Mouse (Mus musculus) neural tube, embryonic 13.5 days (tissue): ENCODE measurements at regions not wholly inside any gene's neighbourhood (a gene's known extent, or its start where the extent isn't known, plus 50 kb on each side); places are given as distances from the start of the nearest gene placed in this dataset.
A peak's percentile ranks its signal among the peaks of the same experiment; 100 is the strongest.

Source experiments
- ATAC-seq: fragments of 200-750 bp; cut with Nextera tagmentation; 2 replicates; pipeline ENCODE4 v1.8.0; 2017; ENCODE audit warnings: low read depth, mild to moderate bottlenecking, moderate TSS enrichment, moderate library complexity
- H3K27ac ChIP-seq: fragments of 300-500 bp; sonication (generic); replicated peaks from 2 replicates; pipeline ENCODE4 v1.5.1; 2015; ENCODE audit warnings: moderate library complexity, mild to moderate bottlenecking, inconsistent platforms
- H3K27me3 ChIP-seq: fragments of 300-500 bp; sonication (generic); 2 replicates; pipeline ENCODE4 v1.6.1; 2015; ENCODE audit warnings: mild to moderate bottlenecking, inconsistent platforms
- H3K36me3 ChIP-seq: fragments of 300-500 bp; sonication (generic); 2 replicates; pipeline ENCODE4 v1.6.1; 2015; ENCODE audit warnings: mild to moderate bottlenecking, inconsistent platforms
- H3K4me1 ChIP-seq: fragments of 300-500 bp; sonication (generic); replicated peaks from 2 replicates; pipeline ENCODE4 v1.6.1; 2015; ENCODE audit warnings: inconsistent platforms
- H3K4me2 ChIP-seq: fragments of 300-500 bp; sonication (generic); 2 replicates; pipeline ENCODE4 v1.6.1; 2015; ENCODE audit warnings: inconsistent platforms, mild to moderate bottlenecking, moderate library complexity
- H3K4me3 ChIP-seq: fragments of 300-500 bp; sonication (generic); 2 replicates; pipeline ENCODE4 v1.5.1; 2015; ENCODE audit warnings: mild to moderate bottlenecking, inconsistent platforms
- H3K9ac ChIP-seq: fragments of 300-500 bp; sonication (generic); 2 replicates; pipeline ENCODE4 v1.6.1; 2015; ENCODE audit warnings: moderate library complexity, mild to moderate bottlenecking, inconsistent platforms
- H3K9me3 ChIP-seq: fragments of 300-500 bp; sonication (generic); 2 replicates; pipeline ENCODE4 v1.6.1; 2016; ENCODE audit warnings: inconsistent platforms
- WGBS: fragments of 180-500 bp; shearing (Covaris S2); methylation state at CpG from one replicate; pipeline ENCODE4 v1.1.7; 2015; 5-methylcytosine and 5-hydroxymethylcytosine counted together

DNA sequence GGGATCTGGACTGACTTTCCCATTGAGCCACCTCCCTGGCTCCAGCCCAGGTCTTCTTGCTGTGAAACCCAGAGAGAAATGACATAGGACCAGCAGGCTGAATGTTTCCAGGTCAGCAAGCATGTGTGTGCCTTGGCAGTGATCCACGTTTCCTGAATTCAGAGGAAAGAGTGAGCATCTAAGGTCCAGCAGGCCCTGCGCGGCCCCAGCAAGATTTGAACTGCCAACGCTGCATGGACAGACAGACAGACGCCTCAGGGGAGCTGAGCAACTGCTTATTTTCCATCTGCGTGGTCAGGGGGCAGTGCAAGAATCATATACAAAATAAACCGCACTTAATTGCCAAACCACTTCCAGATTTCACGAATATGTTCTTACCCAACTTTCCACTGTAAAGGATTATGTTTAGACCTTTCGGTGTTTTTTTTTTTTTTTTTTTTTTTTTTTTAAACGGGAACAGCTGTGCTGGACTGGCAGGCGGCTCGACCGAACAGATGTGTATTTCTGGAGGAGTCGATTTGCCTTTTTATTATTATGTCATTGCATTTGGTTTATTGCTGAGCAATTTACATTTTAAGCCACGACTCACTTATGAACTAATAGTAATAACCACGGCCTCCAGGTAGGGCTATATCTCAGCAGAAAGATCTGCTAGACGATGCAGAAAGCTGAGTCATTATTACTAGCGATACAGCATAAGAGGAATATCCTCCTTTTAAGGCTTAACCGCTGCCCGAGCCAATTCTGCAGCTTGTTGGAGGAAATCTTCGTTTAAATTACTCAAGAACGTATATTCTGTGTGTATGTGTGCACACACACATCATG, 435.7 kb upstream of the Kazn start:
- Histone ChIP-seq H3K4me3 (no peak overlapping the region), H3K4me2 (no peak overlapping the region), H3K9me3 (no peaks in the 10 kb centered on the region), H3K4me1 (0 out of 2 replicates have a peak, but pooled peaks cover 5% of the 10 kb centered on the region), H3K36me3 (no peaks in the 10 kb centered on the region), H3K9ac (no peak overlapping the region), H3K27me3 (no peaks in the 10 kb centered on the region), H3K27ac (peak overlapping the region; percentile 42)
- ATAC-seq, result no peak
- 72% methylated on average over 22 of the region's 22 CpGs for WGBS

GRCm38 (mm10) chr4:142671872-142672458, 432.8 kb upstream of the Kazn start:
- Histone ChIP-seq H3K27me3 (no peaks in the 10 kb centered on the region), H3K4me1 (0 out of 2 replicates have a peak, but pooled peaks cover 5% of the 10 kb centered on the region), H3K4me3 (no peak overlapping the region), H3K27ac (no peak overlapping the region), H3K36me3 (no peaks in the 10 kb centered on the region), H3K9me3 (no peaks in the 10 kb centered on the region), H3K4me2 (no peak overlapping the region), H3K9ac (no peak overlapping the region)
- no peak for ATAC-seq
- 74% methylated on average over 8 of the region's 8 CpGs for WGBS

- no peaks in the 10 kb centered on the region for H3K36me3 ChIP-seq
- no peak overlapping the region for H3K9ac ChIP-seq
- H3K27me3 ChIP-seq, result no peaks in the 10 kb centered on the region
- no peak for ATAC-seq
- H3K4me1 ChIP-seq, result no peaks in the 10 kb centered on the region
- H3K4me3 ChIP-seq, result no peak overlapping the region
- H3K4me2 ChIP-seq, result no peak overlapping the region
- H3K27ac ChIP-seq, result no peak overlapping the region
- H3K9me3 ChIP-seq, result no peaks in the 10 kb centered on the region
- WGBS, result 75% methylated on average over 4 of the region's 4 CpGs
Measured at GRCm38 (mm10) chr4:142664781-142665180, 425.6 kb upstream of the Kazn start.

GRCm38 (mm10) chr4:142658156-142658555, 419.0 kb upstream of the Kazn start:
- Histone ChIP-seq H3K9me3 (no peaks in the 10 kb centered on the region), H3K4me1 (no peaks in the 10 kb centered on the region), H3K27ac (no peak overlapping the region), H3K4me2 (no peak overlapping the region), H3K36me3 (no peaks in the 10 kb centered on the region), H3K4me3 (no peak overlapping the region), H3K27me3 (no peaks in the 10 kb centered on the region), H3K9ac (no peak overlapping the region)
- no peak for ATAC-seq
- 77% methylated on average over 6 of the region's 6 CpGs for WGBS

- peak; percentile 23 for ATAC-seq
- Histone ChIP-seq H3K9ac (no peak overlapping the region), H3K36me3 (no peaks in the 10 kb centered on the region), H3K4me3 (no peak overlapping the region), H3K4me1 (peaks cover 12% of the 10 kb centered on the region), H3K4me2 (no peak overlapping the region), H3K9me3 (no peaks in the 10 kb centered on the region), H3K27me3 (peaks cover 5% of the 10 kb centered on the region; the same call in 1 of the 2 replicates), H3K27ac (no peak overlapping the region)
- 88% methylated on average over 10 of the region's 10 CpGs for WGBS
Measured at GRCm38 (mm10) chr4:142641069-142641468, 401.9 kb upstream of the Kazn start.

- H3K4me3 ChIP-seq, result no peak overlapping the region
- peak overlapping the region; percentile 27; the same call in 1 of the 2 replicates for H3K9ac ChIP-seq
- WGBS, result 43% methylated on average over 9 of the region's 9 CpGs
- H3K4me1 ChIP-seq, result peaks cover 12% of the 10 kb centered on the region
- no peaks in the 10 kb centered on the region for H3K36me3 ChIP-seq
- peaks cover 5% of the 10 kb centered on the region; the same call in 1 of the 2 replicates for H3K27me3 ChIP-seq
- no peak for ATAC-seq
- 0 out of 2 replicates have a peak overlapping the region, but pooled peaks have one; percentile 2 for H3K27ac ChIP-seq
- H3K9me3 ChIP-seq, result no peaks in the 10 kb centered on the region
- peak overlapping the region; percentile 10; the same call in 1 of the 2 replicates for H3K4me2 ChIP-seq
Measured at GRCm38 (mm10) chr4:142639340-142639733, 400.1 kb upstream of the Kazn start.

DNA sequence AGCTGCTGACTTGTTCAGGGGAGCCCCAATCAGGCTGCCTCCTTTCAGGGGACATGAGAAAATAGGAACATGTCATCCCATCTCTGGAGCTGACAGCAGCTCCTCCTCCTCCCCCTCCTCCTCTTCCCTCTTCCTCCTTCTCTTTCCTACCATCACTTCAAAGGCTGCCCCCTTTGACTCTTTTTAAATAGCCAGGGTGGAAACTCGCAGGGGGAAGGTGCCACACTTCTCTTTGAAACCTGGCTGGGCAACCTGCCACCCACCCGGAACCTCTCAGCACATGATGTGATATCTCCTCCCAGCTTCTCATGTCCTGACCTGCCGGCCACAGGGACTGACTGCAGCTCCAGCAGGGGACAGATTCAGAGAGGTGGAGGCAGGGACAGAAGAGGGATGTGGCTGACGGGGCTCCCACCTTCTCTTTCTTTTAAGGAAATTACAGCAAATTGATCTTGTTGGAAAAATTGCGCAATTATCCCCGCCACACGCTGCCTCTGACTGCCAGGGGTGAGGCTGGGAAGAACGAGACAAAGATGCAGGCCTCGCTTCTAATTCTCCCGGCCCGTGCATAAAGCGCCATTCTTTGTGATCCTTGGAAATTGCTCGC, 399.6 kb upstream of the Kazn start:
- Histone ChIP-seq H3K9me3 (no peaks in the 10 kb centered on the region), H3K9ac (peak overlapping the region; percentile 27; the same call in 1 of the 2 replicates), H3K4me2 (peak overlapping the region; percentile 10; the same call in 1 of the 2 replicates), H3K4me3 (no peak overlapping the region), H3K27me3 (peaks cover 5% of the 10 kb centered on the region; the same call in 1 of the 2 replicates), H3K4me1 (peaks cover 12% of the 10 kb centered on the region), H3K36me3 (no peaks in the 10 kb centered on the region), H3K27ac (0 out of 2 replicates have a peak overlapping the region, but pooled peaks have one; percentile 2)
- WGBS, result 9% methylated on average over 13 of the region's 13 CpGs
- ATAC-seq, result 0 out of 2 replicates have a peak, but pooled peaks have one; percentile 41

DNA sequence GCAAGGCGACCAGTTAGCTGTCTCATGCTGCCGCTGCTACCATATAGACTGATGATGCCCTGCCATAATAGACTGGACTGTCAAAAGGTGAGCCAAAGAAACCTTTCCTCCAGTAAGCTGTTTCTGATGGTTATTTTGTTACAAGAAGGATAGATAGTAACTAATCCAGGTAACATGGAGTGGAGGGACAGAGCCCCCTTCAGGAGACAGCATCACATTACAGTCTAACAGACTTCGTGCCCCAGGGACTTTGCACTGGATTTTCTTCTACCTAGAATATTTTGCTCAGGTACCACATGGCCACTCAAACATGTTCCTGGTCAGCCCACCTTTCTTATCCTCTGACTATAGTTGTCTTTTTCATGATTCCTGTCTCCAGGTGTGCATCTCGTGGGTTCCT, 398.9 kb upstream of the Kazn start:
- Histone ChIP-seq H3K4me1 (peaks cover 12% of the 10 kb centered on the region), H3K4me3 (no peak overlapping the region), H3K4me2 (no peak overlapping the region), H3K9ac (no peak overlapping the region), H3K36me3 (no peaks in the 10 kb centered on the region), H3K9me3 (no peaks in the 10 kb centered on the region), H3K27me3 (peaks cover 5% of the 10 kb centered on the region; the same call in 1 of the 2 replicates), H3K27ac (no peak overlapping the region)
- WGBS, result 83% methylated on average over 4 of the region's 4 CpGs
- no peak for ATAC-seq

- Histone ChIP-seq H3K27me3 (no peaks in the 10 kb centered on the region), H3K9me3 (no peaks in the 10 kb centered on the region), H3K4me1 (peaks cover 11% of the 10 kb centered on the region), H3K36me3 (no peaks in the 10 kb centered on the region), H3K4me3 (no peak overlapping the region), H3K27ac (no peak overlapping the region), H3K4me2 (no peak overlapping the region), H3K9ac (no peak overlapping the region)
- no peak for ATAC-seq
- WGBS, result 78% methylated on average over 8 of the region's 8 CpGs
Measured at GRCm38 (mm10) chr4:142634398-142634797, 395.2 kb upstream of the Kazn start.

GRCm38 (mm10) chr4:142633667-142634350, 394.6 kb upstream of the Kazn start:
- Histone ChIP-seq H3K27me3 (no peaks in the 10 kb centered on the region), H3K36me3 (no peaks in the 10 kb centered on the region), H3K4me1 (peaks cover 5% of the 10 kb centered on the region), H3K9me3 (no peaks in the 10 kb centered on the region), H3K9ac (no peak overlapping the region), H3K27ac (no peak overlapping the region), H3K4me3 (no peak overlapping the region), H3K4me2 (no peak overlapping the region)
- 77% methylated on average over 13 of the region's 13 CpGs for WGBS
- no peak for ATAC-seq

- Histone ChIP-seq H3K4me3 (no peak overlapping the region), H3K27ac (no peak overlapping the region), H3K4me1 (peaks cover 9% of the 10 kb centered on the region; the same call in 1 of the 2 replicates), H3K9ac (no peak overlapping the region), H3K27me3 (no peaks in the 10 kb centered on the region), H3K4me2 (no peak overlapping the region), H3K36me3 (no peaks in the 10 kb centered on the region), H3K9me3 (no peaks in the 10 kb centered on the region)
- 81% methylated on average over 8 of the region's 8 CpGs for WGBS
- ATAC-seq, result no peak
Measured at GRCm38 (mm10) chr4:142626503-142627194, 387.4 kb upstream of the Kazn start.
